Mouse (Mus musculus) cerebellum, postnatal 4 days (tissue): Measurements from ENCODE around the gene Tfip11.

Source experiments
- DNase-seq, 2 experiments: peaks; one replicate each; pipeline ENCODE4 v3.0.0; 2022; ENCODE audit warnings: low spot score in 2 of 2, mixed read lengths in 1 of 2

Tfip11 gene

DNA sequence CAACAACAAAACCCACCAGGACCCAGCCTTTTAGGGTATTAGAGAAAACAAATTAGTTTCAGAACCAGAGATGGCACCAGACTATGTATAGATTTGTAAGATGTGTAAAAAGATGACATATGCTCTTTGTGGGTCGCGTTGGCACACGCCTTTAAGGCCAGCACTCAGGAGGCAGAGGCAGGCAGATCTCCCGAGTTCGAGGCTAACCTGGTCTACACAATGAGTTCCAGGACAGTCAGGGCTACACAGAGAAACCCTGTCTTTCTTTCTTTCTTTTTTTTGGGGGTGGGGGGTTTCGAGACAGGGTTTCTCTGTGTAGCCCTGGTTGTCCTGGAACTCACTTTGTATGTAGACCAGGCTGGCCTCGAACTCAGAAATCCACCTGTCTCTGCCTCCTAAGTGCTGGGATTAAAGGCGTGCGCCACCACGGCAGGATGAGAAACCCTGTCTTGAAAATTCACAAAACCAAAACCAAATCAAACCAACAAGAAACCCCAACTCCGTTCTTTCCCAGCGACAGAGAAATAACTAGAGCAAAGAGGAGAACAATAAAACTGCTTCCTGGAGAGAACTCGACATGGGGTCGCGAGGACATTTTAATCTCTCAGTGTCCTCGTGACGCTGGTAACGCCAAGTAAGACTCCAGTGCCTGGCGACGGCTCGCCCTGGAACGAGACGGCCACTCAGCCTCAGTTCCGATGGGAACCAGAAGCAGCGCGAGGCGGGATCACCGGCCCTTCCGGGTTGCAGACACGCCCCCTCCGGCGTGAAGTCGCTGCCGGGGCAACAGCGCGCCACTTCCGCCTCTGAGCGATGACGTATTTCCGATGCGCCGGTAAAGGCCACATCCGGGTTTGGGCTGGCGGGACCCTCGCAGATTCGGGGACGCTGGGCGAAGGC lies at the start of gene Tfip11:
Gene Tfip11, plus strand, starts transcription at position 813 of the 900 bp plus-strand sequence.
- DNase-seq, result peak; percentile 97

DNA sequence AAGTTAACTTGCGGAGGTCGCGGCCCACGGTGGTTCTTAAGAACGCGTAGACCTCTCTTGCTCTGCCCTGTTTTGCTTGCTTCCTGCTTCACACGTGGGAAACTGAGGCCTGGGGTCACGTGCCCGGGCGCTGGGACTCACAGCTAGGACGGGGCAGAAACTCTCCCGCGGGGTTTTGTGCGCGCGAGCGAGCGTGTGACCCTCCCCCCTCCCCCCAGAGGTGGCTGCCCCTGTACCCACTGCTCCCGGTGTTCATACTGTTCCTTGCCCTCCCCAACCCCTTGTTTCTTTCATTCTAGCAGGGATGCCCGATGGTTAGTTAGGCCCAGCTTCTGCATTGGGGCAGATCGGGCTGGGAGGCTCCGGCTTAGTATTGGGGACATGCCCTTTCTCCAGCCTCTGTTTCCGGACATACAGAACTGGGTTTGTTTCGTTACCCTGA lies 49.2 kb upstream of the Tfip11 start:
- no peak for DNase-seq

DNA sequence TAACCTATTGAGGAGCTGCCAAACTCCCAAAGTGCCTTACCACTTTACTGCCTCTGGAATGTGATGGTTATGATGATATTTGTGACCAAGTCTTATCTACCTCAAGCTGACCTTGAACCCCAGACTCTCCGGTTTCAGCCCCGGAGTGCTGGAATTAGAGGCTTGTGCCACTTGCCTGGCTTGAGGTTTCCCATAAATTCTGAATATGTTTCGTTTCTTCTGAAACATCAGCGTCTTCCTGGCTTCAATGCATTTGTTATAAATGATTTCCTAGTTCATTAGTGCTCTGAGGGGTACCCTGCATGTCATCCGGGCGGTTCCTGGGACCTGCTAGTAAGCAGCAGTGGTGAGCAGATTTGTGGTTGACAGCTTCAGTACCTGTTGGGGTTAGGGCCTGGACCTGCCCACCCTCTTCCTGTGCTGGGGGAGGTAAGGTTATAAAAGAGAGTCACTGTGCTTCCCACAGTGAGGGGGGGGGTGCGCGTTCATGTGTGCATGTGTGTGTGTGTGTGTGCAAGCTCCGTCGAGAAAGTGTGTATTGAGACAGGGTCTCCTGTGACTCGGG lies 48.2 kb upstream of the Tfip11 start:
- no peak for DNase-seq

DNA sequence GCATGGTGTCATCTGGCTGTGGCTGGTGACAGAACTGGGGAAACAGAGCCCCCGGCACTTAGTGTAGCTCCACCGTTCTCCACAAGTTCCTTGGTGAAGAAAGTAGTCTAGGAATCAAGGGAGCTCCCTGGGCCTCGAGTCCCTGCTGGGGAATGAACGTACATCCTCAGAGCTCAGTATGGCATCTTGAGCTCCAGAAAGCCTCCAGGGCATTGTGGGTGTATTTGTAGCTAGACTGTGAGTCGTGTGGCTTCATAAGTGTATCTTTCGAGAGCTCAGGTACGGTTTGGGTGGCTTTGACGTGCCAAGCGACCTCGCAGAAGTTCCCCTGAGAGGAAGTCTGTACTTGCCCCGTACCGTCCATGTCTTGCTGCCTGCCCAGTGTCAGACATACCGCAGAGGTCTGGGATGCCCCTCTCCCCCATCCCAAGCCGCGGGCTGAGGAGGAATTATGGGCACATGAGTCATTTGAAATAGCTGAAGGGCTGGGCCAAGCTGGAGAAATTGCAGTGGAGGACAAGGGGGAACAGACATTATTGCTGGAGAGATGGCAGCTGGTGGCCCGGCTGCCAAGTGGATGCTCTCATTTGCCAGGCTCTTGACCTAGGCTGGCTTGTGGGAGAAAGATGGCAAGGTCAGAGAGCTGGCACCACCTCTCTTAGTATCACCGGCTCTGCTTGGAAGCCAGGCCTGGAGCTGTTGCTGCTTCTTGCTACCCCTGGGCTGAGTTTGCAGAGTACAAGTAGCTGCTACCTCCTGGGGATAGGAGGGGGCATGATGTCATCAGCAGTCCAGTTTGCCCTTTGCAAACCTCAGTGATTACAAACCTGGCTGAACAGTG lies 46.8 kb upstream of the Tfip11 start:
- no peak for DNase-seq

DNA sequence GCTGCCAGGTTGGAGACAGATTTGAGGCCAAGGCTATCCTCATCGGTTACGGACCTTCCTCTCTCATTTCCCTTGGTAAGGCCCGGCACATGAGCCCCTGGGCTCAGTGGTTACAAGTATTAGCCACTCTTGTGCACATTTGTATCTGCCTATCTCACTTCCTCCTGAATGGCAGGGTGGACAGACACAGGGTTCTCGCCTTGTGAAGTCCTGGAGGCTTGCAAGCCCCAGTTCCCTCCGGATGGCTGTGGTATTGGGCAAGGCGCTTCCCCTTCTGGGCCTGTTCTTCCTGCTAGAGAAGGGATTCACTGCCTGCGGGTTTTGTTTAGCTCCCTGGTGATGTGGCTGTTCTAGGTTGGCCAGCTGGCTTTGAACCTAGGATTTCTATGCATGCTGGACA lies 46.0 kb upstream of the Tfip11 start:
- no peak for DNase-seq

DNA sequence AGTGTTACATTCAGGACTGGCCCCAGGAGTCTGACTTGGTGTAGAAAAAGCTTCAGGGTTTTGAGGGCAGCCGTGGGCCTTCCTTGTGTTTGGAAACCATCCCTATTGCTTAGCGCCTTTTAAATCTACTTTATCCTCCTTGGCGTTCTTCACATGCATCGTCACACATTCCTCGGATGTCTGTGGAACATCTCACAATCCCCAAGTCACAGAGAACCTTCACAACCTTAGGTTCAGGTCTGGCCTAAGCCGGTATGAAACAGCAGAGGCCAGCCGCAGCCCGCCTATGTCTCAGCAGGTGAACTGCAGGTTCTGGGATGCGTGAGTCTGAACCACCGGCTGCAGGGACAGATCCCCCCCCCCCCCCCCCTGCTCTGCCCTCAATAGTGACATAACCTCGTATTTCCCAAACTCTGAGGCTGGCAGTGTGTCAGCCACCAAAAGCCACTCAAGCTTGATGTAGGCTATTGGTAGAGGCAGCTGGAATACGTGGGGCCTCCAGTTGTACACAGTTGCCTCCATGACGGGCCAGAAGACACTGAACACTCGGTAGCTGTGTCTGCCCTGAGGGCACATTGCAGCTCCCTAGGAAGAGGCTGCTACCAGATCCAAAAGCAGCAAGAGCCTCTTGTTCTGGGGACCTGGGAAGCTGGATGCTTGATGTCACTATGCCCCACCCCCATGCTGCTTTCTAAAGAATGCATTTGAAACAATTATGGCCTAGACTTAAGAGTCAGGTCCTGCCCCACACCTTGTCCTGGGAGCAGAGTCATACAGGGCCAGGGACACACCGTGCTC lies 45.1 kb upstream of the Tfip11 start:
- DNase-seq, result no peak

GRCm38 (mm10) chr5:112281676-112282075 lies 44.5 kb upstream of the Tfip11 start:
- no peak for DNase-seq

- DNase-seq, result no peak
Observed at GRCm38 (mm10) chr5:112282123-112282779, 43.9 kb upstream of the Tfip11 start.

DNA sequence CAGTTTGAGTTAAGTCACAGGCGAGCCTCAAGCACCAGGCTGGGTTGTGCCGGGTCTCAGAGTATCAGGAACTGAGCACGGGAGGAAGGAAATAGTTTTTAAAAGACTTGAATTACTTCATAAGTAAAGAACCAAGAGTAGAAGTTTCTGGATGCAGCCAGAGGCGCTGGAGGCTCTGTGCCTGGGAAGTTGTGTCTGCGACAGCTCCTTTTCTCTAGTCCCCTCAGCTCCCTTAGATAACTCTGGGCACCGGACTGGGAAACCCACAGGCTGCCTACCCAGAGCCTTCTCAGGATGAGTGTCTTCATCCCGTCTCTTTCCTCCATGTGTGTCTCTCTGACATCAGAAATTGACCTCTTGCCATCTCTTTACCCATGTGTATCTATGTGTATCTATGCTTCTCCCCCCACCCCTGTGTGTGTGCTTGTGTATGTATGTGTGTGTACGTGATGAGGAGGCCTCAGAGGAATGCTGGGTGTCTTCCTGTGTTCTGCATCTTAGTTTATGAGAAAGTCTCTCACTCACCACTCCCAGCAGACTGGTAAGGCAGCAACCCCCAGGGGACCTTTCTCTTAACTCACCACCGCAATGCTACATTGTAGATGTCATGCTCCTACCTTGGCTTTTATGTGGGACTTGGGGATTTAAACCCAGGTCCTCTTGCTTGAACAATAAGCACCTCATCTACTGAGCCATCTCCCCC lies 43.2 kb upstream of the Tfip11 start:
- no peak for DNase-seq

DNA sequence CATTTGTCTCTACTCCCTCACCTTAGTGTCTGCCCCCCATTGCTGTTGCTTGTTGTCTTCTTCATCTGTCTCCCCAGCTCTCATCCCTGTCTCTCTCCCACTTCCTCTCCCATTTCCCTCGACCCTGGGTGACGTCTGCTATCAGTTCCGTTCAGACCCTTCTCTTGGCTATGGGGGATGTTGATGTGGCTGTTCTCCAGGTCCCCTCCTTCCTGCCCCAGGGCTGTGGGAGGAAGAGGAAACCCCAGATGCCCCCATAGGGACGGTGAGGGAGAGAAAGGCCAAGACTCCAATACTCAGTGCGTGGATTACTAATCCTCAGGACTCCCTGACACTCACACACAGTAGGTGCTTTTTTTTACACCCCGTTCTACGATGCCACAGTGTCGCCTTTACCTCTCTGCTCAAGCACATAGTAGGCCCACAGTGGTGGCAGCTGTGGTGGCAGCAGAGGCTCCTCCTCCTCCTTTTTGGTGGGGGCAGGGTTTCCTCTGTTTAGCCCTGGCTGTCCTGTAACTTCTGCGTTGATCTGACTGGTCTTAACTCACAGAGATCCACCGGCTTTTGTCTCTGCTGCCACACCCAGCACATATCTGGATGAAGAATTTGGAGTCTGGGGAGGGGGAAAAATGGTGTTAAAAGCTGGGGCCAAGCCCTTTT lies 42.5 kb upstream of the Tfip11 start:
- no peak for DNase-seq

DNA sequence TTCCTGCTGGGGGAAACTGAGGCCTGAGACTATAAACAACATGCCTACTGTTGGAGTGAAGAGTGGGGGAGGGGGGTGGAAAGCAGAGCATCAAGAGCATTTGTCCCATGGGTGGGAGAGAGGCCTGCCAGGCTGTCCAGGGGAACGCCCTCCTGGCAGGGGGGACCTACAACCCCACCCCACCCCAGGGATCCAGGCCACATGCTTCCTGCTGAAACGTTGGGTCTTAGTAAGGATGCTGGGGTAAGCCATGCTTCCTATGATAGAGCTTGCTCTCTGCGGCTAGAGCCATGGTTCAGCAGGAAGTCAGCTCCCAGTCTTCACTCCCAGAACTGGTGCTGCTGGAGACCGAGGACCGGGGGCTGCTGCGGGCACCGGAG lies 42.0 kb upstream of the Tfip11 start:
- no peak for DNase-seq

- no peak for DNase-seq
Observed at GRCm38 (mm10) chr5:112285548-112286085, 40.5 kb upstream of the Tfip11 start.

DNA sequence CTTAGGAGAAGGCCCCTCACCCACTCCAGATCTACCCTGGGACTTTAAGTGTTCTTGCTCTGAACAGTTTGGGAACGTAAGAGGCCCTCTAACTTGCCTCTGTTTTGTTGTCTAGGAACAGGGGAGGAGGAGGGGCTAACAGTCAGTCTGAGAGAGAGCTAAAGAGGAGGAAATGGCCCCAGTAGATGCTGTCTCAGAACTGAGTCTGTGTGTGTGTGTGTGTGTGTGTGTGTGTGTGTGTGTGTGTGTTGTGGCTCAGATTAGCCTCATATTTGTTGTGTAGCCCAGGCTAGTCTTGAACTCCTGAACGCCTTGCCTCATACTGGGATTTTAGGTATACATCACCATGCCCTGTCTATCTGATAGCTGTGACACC lies 39.6 kb upstream of the Tfip11 start:
- no peak for DNase-seq

GRCm38 (mm10) chr5:112286984-112287641 lies 39.0 kb upstream of the Tfip11 start:
- no peak for DNase-seq

GRCm38 (mm10) chr5:112287652-112288051 lies 38.5 kb upstream of the Tfip11 start:
- DNase-seq, result no peak

DNA sequence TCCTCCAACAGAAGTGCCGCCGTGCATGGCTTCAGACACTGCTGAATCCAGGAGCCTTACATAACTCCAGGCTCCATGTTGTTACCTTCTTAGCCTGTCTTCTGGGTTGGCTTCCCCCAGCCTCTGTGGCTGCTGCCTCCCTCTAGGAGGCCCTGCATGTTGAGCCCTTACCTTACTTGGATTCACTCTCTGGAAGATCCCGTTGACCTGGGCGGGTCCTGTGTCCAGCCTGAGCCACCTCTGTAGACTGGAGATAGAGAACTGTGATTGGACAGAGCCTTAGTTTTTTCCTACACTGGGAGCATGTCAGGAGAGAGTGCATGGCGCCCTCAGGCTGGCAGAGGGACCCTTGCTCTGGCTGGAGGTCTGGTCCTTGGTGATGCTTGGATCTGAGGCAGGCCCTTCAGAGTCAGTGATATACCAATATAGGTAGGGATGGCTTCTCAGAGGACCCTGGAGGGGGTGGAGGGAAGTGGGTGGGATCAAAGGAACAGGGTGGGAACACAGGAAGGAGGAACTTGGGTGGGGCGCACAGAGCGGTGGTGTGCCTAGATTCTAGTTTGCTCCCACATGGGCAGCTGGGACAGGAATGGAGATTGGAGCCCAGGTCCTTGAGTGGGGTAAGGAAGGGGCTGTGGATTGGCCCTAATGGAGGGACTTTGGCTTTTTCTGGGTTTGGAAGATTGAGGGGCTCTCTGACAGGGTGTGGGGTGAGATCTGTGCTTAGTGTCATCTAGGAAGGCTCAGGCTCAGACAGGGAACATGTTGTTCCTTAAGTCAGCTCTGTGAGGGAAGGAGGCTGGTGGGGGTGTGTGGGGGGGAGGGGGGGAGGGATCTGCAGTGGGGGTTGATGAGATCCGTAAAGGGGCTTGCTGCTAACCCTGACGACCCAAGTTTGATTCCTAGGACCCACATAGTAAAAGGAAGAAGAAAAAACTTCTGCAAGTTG lies 37.7 kb upstream of the Tfip11 start:
- no peak for DNase-seq

- DNase-seq, result peak in 1 of 2 experiments; percentile 50
Observed at GRCm38 (mm10) chr5:112289236-112289635, 36.9 kb upstream of the Tfip11 start.
